Mouse (Mus musculus): ENCODE data around the gene Gucy2g.

Gene Gucy2g

GRCm38 (mm10) chr19:55241186-55241645 lies at the start of gene Gucy2g:
Gene Gucy2g, minus strand, starts transcription at chr19:55241236.
- no peak for DNase-seq

- no peak for DNase-seq
Measured at GRCm38 (mm10) chr19:55288974-55289373, 47.9 kb upstream of the Gucy2g start.

GRCm38 (mm10) chr19:55286034-55286433 lies 45.0 kb upstream of the Gucy2g start:
- no peak for DNase-seq

DNA sequence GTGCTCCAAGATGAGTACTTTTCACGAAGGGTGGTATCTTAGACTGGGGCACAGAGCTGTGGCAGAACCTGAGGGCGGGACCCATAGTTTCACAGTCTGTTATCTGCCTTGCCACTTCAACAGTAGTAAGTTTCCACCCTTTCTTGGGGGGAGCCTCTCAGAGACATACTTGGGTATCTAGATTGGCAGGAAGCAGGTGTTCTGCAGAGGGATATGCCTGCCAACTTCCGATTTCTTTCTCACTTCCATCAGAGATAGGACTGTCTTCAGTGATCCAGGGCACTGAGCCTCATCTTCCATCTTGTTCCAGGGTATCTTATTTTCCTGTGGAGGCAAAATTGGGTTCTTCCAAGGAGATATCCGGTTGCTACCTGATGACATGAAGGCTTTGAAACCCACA lies 43.1 kb upstream of the Gucy2g start:
- no peak for DNase-seq

GRCm38 (mm10) chr19:55276770-55277169 lies 35.7 kb upstream of the Gucy2g start:
- DNase-seq: no peak

GRCm38 (mm10) chr19:55276100-55276499 lies 35.1 kb upstream of the Gucy2g start:
- DNase-seq: no peak

GRCm38 (mm10) chr19:55273340-55273739 lies 32.3 kb upstream of the Gucy2g start:
- no peak for DNase-seq

DNA sequence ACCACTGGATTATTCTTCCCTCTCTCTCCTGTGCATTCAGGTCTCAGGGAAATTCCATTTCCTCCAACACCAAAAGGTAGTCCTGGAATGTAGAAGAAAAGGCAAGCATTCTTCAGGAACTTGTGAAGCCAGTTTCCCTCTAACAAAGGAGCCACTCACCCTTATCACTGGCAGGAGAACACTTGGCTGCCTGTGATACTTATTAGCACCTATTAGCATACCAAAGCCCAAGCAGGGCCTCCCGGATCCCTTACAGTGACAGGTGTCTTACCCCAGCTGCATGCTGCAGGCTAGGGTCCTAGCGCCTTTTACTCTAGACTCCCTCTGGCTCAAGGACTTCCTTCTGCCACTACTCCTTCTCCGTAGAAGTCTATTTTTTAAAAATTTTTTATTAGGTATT lies 30.4 kb upstream of the Gucy2g start:
- no peak for DNase-seq

DNA sequence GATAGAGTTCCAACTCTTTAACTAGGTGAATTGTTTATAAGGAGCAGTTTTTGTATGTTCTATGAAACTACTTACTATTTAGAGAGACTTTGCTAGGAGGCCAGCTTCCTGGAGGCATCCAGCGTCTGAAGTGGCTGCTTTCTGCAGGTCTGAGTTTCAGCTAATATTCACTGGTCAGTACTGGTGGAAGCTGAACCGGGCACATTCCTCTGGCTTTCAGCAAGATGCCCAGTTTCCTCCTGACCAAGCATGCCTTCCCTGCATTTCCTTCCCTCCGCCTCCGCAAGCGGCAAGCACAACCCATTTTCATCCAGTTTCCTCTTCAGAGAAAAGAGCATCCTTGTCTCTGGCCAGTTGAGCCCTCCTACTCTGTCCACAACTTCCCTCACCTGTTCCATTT lies 28.0 kb upstream of the Gucy2g start:
- DNase-seq: no peak

DNA sequence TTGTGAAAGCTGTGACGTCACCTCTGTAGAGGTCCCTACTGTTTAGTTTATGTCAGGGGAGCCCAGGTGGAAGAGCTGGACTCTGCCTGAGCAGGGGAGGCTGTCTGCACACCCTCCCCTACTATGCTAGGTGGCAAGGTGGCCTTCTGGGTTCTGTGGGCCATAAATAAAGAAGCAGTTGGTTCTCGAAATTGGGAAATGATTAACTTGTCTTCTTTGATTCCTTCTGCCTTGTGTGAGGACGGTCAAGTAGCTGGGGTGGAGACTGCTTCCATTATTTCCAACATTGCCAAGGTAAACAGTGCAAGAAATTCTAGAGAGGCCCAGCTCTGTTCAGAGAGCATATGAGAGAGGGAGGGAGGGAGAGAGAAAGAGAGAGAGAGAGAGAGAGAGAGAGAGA lies 27.1 kb upstream of the Gucy2g start:
- no peak for DNase-seq

GRCm38 (mm10) chr19:55266786-55267185 lies 25.8 kb upstream of the Gucy2g start:
- DNase-seq: no peak

DNA sequence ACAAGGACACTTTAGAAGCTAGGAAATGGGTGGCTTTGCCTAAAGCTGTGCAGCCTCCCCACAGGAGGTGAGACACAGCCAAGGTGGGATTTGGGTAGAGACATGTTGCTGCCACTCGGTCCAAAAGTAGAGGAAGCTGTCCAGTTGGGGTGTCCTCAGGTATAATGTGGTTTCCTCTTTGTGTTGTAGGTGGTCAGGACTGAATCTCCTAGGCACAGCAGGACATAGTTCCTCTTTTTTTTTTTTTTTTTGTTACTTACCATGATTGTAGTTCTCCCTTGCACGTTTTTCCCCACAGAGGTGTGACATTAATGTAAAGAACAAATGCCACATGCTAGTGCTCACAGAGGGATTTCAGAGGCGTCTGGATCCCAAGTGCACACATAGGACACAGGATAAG lies 24.2 kb upstream of the Gucy2g start:
- DNase-seq: no peak

- no peak for DNase-seq
Measured at GRCm38 (mm10) chr19:55260389-55261184, 19.6 kb upstream of the Gucy2g start.

DNA sequence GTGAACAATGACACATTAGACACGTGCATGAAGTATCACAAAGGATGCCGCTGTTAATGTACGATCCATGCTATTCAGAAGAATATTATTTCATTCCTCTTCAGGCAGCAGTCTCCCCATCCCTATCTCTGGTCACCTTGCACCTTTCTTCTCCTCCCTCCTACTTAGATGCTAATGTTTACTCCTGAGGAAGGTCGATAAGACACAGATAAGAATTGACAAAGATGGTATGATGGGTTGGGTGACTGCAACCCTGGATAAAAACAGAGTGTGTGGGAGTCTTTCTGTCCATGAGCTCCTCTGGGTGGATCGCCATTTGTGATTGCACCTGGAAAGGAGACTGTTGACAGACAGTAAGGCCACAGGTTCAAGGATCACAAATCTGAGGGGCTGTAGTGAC lies 17.5 kb upstream of the Gucy2g start:
- DNase-seq: no peak

DNA sequence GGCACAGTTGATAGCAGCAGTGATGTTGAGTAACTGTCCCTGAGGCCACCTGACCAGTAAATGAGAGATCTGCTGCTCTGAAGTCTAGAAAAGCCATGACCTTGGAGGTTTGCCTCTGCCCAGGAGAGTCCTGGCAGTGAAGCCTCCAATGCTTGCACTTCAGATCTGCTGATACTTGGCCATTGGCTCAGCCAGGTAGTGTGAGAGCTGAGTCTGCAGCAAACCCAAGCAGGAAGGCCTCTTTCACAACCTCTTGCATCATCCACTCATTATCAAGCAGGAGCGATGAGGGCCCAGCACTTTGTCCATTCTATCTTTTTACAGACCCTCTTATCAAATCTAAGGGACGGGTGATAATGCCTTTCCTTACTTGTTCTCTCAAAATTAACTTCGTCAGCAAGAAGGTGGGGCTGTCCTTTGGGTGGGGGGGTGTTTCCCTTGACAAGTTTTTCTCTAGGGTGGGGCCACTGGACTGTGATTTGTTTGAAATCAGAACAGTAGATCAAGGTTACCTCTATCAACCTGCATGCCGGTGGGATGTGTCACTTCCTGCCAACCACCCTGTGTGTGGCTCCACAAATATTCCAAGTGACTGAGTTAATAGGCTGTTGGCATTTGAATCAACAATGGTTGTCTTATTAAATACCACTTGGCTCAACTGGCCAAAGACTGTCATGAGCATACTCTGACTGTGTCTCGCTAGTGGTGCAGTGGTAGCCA lies 16.8 kb upstream of the Gucy2g start:
- no peak for DNase-seq

- DNase-seq: peak; percentile 22
Measured at GRCm38 (mm10) chr19:55256156-55256555, 15.1 kb upstream of the Gucy2g start.

- DNase-seq: no peak
Measured at GRCm38 (mm10) chr19:55254513-55255016, 13.5 kb upstream of the Gucy2g start.

GRCm38 (mm10) chr19:55253570-55254441 lies 12.8 kb upstream of the Gucy2g start:
- peak; percentile 60 for DNase-seq

GRCm38 (mm10) chr19:55253239-55253569 lies 12.2 kb upstream of the Gucy2g start:
- peak; percentile 8 for DNase-seq

DNA sequence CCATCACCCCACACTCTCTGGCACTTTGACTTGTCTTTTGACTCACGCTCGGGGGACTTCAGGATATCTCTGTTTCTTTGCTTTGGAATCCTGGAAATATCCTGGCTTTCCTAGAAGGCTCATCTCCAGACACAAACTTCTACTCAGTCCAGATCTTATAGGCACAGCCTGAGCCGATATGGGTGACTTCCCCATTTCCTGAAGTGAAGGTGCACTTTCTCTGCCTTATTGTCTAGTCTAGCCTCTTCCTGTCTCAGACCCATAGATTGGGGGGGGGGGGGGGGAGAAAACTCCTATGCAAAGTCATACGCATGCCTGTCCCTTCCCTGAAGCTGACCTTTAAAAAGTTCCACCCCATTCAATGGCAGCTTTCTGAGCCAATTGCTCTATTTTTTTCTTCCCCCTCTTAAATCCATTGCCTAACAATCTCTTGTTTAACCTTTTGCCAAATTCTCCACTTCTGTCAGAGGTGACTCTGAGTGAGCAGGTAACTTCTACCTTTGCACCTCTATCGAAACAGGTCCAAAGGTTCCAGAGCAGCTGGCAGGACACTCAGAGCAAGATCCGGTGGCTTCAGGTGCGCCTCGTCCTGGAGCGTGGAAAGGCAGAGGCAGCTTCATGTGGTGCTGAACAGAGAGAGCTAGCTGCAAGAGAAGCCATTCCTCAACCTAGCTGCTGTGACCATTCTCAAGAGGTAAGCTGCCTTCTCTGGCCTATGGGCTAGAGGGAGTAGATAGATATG lies 10.5 kb upstream of the Gucy2g start, which contains the start of gene Acsl5:
Acsl5 (plus strand) TSS at position 556 of the 742 bp plus-strand sequence.
- no peak for DNase-seq

GRCm38 (mm10) chr19:55250451-55250850 lies 9.4 kb upstream of the Gucy2g start:
- no peak for DNase-seq

- DNase-seq: no peak
Measured at GRCm38 (mm10) chr19:55247991-55248520, 7.0 kb upstream of the Gucy2g start.
